Mouse (Mus musculus): ENCODE results near the gene Nprl3. TPM values are rescaled to one million over a fixed set of nuclear protein-coding genes. Genes with fewer than 3 reads are reported as not detected.

Nprl3 gene
- polyA plus RNA-seq, 1 experiment from 2014 or later: 48.3 TPM

DNA sequence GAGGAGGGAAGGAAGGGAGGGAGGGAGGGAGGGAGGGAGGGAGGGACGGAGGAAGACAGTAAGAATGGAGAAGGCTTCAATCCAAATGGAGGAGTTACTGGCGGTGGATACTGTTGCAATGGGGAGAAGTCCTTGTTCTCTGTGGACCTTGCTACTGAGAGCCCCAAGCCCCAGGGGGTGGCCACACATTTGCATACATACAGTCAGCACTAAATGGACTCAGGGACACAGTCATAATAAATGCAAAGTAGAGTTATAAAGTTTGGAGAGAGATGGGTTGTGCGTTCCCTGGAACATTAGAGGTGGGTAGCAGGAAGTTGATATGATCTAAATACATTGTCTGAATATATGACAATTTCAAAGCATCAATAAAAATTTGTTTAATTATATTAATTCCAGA is 81.5 kb downstream of the Nprl3 start:
- ATAC-seq: no peak
- 0 out of 2 replicates have a peak, but pooled peaks cover 3% of the 10 kb centered on the region for H3K27me3 ChIP-seq
- 84% methylated on average over 3 of the region's 3 CpGs for WGBS
- no peaks in the 10 kb centered on the region for H3K9me3 ChIP-seq (replicated peaks)
- H3K36me3 ChIP-seq (ENCODE audit: poor library complexity, severe bottlenecking): no peaks in the 10 kb centered on the region
- H3K4me3 ChIP-seq: no peak overlapping the region
- H3K27ac ChIP-seq: no peak overlapping the region
- H3K4me1 ChIP-seq: no peaks in the 10 kb centered on the region
- H3K9ac ChIP-seq: no peak overlapping the region
- H3K4me2 ChIP-seq: no peak overlapping the region

GRCm38 (mm10) chr11:32184469-32184868 is 83.0 kb downstream of the Nprl3 start:
- Histone ChIP-seq H3K27ac (no peak overlapping the region), H3K4me2 (no peak overlapping the region), H3K4me1 (no peaks in the 10 kb centered on the region), H3K27me3 (0 out of 2 replicates have a peak, but pooled peaks cover 3% of the 10 kb centered on the region), H3K9me3 (replicated peaks) (no peaks in the 10 kb centered on the region), H3K4me3 (no peak overlapping the region), H3K9ac (no peak overlapping the region), H3K36me3 (ENCODE audit: poor library complexity, severe bottlenecking) (no peaks in the 10 kb centered on the region)
- 91% methylated on average over 8 of the region's 8 CpGs for WGBS
- ATAC-seq: no peak

GRCm38 (mm10) chr11:32181973-32182868 is 85.3 kb downstream of the Nprl3 start:
- peak; percentile 83 for ATAC-seq
- Histone ChIP-seq H3K9me3 (replicated peaks) (no peaks in the 10 kb centered on the region), H3K4me2 (no peak overlapping the region), H3K27ac (no peak overlapping the region), H3K9ac (no peak overlapping the region), H3K4me1 (no peaks in the 10 kb centered on the region), H3K27me3 (0 out of 2 replicates have a peak, but pooled peaks cover 3% of the 10 kb centered on the region), H3K36me3 (ENCODE audit: poor library complexity, severe bottlenecking) (no peaks in the 10 kb centered on the region), H3K4me3 (no peak overlapping the region)
- 51% methylated on average over 23 of the region's 25 CpGs for WGBS

DNA sequence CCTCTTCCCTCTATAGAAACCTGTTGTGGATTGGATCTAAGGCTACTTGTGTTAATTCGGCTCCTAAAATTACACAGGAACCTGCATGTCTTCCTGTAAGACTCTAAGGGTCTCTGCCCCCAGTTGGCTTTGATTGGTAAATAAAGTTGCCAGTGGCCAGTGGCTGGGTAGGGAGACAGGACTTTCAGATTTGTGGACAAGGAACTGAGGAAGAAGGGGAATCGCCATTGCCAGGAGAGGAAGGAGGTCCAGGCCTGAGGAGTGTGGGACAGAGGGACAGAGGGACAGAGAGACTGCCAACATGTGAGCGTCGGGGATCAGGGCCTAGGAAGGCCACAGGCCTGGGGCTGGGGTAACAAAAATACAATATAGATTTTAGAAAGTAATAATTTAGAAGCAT is 86.3 kb downstream of the Nprl3 start:
- Histone ChIP-seq H3K9ac (no peak overlapping the region), H3K36me3 (ENCODE audit: poor library complexity, severe bottlenecking) (no peaks in the 10 kb centered on the region), H3K27ac (no peak overlapping the region), H3K27me3 (0 out of 2 replicates have a peak, but pooled peaks cover 3% of the 10 kb centered on the region), H3K4me2 (no peak overlapping the region), H3K4me3 (no peak overlapping the region), H3K4me1 (no peaks in the 10 kb centered on the region), H3K9me3 (replicated peaks) (no peaks in the 10 kb centered on the region)
- no peak for ATAC-seq
- 86% methylated on average over 4 of the region's 4 CpGs for WGBS

DNA sequence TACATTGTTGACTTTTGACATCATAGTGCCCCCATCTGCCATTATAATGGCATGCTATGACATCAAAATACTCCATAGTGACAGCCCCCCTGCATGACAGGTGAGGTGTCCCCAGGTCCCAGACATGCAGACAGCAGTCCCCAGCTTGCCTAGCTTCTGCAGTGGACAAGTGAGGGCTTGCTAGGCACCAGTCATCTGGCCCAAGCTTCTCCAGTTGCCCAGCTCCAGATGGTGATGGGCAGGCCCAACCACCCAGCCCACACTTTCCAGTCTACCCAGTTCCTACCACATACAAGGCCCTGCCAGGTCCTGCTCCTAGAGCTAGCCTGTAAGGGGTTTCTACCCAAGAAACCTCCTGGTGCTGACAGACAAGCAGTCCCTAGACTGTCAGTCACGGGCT is 89.0 kb downstream of the Nprl3 start:
- 0 out of 2 replicates have a peak, but pooled peaks cover 3% of the 10 kb centered on the region for H3K27me3 ChIP-seq
- no peak overlapping the region for H3K4me2 ChIP-seq
- ATAC-seq: no peak
- H3K4me3 ChIP-seq: no peak overlapping the region
- H3K4me1 ChIP-seq: no peaks in the 10 kb centered on the region
- no peak overlapping the region for H3K27ac ChIP-seq
- no peaks in the 10 kb centered on the region for H3K36me3 ChIP-seq (ENCODE audit: poor library complexity, severe bottlenecking)
- H3K9me3 ChIP-seq (replicated peaks): no peaks in the 10 kb centered on the region
- WGBS: 83% methylated on average over 1 of the region's 1 CpGs
- no peak overlapping the region for H3K9ac ChIP-seq

Other genes with a start within 250 kb of the Nprl3 start
- gene Il9r, start 67.4 kb downstream of the Nprl3 start, polyA plus RNA-seq (2015; fragmentation: Nextera tagmentation; extraction: Ambion mirVana): not detected in 2 replicates
- gene Snrnp25, start 62.3 kb downstream of the Nprl3 start, polyA plus RNA-seq (2015; fragmentation: Nextera tagmentation; extraction: Ambion mirVana): 61.3 and 64.9 TPM in 2 replicates
- gene Rhbdf1, start 45.4 kb downstream of the Nprl3 start, polyA plus RNA-seq (2015; fragmentation: Nextera tagmentation; extraction: Ambion mirVana): 9.7 and 12.3 TPM in 2 replicates
- 24.9 and 30.6 TPM in 2 replicates for gene Mpg, start 41.2 kb downstream of the Nprl3 start, polyA plus RNA-seq (2015; fragmentation: Nextera tagmentation; extraction: Ambion mirVana)
- gene Hba-x, start 8.7 kb upstream of the Nprl3 start, polyA plus RNA-seq (2015; fragmentation: Nextera tagmentation; extraction: Ambion mirVana): 316 and 451 TPM in 2 replicates
- gene Hba-a1, start 15.8 kb upstream of the Nprl3 start, polyA plus RNA-seq (2015; fragmentation: Nextera tagmentation; extraction: Ambion mirVana): 2,413 and 2,442 TPM in 2 replicates
- gene Hbq1b, start 19.3 kb upstream of the Nprl3 start, polyA plus RNA-seq (2015; fragmentation: Nextera tagmentation; extraction: Ambion mirVana): 1.2 and 1.7 TPM in 2 replicates
- gene Hba-a2, start 28.8 kb upstream of the Nprl3 start, polyA plus RNA-seq (2015; fragmentation: Nextera tagmentation; extraction: Ambion mirVana): 5,794 and 5,805 TPM in 2 replicates
- gene Hbq1a, start 32.4 kb upstream of the Nprl3 start, polyA plus RNA-seq (2015; fragmentation: Nextera tagmentation; extraction: Ambion mirVana): 0.65 and 0.86 TPM in 2 replicates
- gene Sh3pxd2b, start 80.1 kb upstream of the Nprl3 start, polyA plus RNA-seq (2015; fragmentation: Nextera tagmentation; extraction: Ambion mirVana): 15.7 and 18.6 TPM in 2 replicates
- 59.4 and 60.4 TPM in 2 replicates for gene Ubtd2, start 187.7 kb upstream of the Nprl3 start, polyA plus RNA-seq (2015; fragmentation: Nextera tagmentation; extraction: Ambion mirVana)

Measured in forebrain, embryonic 13.5 days (tissue).